ENCODE assay signal across 9 mouse cellular contexts in genomic region chr12:100290711-100291685, GRCm38 (mm10).
DNase-seq lines count a peak whose midpoint lies in the region; ATAC-seq lines count a peak whose summit lies in the region.
"Had no signal": no experiment of that assay in that cellular context is flagged by ENCODE, and none has a peak within 500 bp of the region (broad histone marks: within the 10 kb centered on the region; RNA-seq: fewer than 3 reads in every experiment).

No protein-coding gene starts in this region.

- ATAC-seq in hematopoietic stem cell, adult 5-6 weeks (replicated peaks in 1 of 2; ENCODE audit: insufficient read depth in 1 of 2, low FRiP score in 2 of 2, low TSS enrichment in 1 of 2, low read depth in 1 of 2, poor library complexity in 2 of 2, severe bottlenecking in 2 of 2), result 0 out of 4 replicates have a peak, but pooled peaks have one; percentile 37 to 40
- peak; percentile 69 for ATAC-seq in neural tube, embryonic 13.5 days (ENCODE audit: low read depth)
- no peak for ATAC-seq in monocyte, adult 5-6 weeks (replicated peaks; ENCODE audit: insufficient number of reproducible peaks, low FRiP score, low TSS enrichment, poor library complexity, severe bottlenecking)
- ATAC-seq: Patski had no signal

- no peaks in the 10 kb centered on the region for H3K9me3 ChIP-seq in embryonic facial prominence, embryonic 10.5 days
- no peaks in the 10 kb centered on the region for H3K9me3 ChIP-seq in neural tube, embryonic 13.5 days

- H3K36me3 ChIP-seq in embryonic facial prominence, embryonic 10.5 days (replicated peaks), result no peaks in the 10 kb centered on the region
- no peaks in the 10 kb centered on the region for H3K36me3 ChIP-seq in neural tube, embryonic 13.5 days

- no peak overlapping the region for H3K4me3 ChIP-seq in embryonic facial prominence, embryonic 10.5 days
- no peak overlapping the region for H3K4me3 ChIP-seq in neural tube, embryonic 13.5 days

- no peak overlapping the region for H3K9ac ChIP-seq in neural tube, embryonic 13.5 days

- H3K27ac ChIP-seq in embryonic facial prominence, embryonic 10.5 days (replicated peaks), result peak overlapping the region; percentile 81
- peak overlapping the region; percentile 89 for H3K27ac ChIP-seq in neural tube, embryonic 13.5 days (replicated peaks)

- H3K27me3 ChIP-seq in embryonic facial prominence, embryonic 10.5 days (replicated peaks; ENCODE audit: low read depth, poor library complexity, severe bottlenecking), result peaks cover 3% of the 10 kb centered on the region; the same call in 1 of the 2 replicates
- no peaks in the 10 kb centered on the region for H3K27me3 ChIP-seq in neural tube, embryonic 13.5 days
- H3K27me3 ChIP-seq: Patski had no signal

- no peak overlapping the region for H3K4me2 ChIP-seq in neural tube, embryonic 13.5 days

- peak; percentile 85 for DNase-seq in layer of hippocampus, adult 11-12 months (ENCODE audit: low spot score)
- no peak for DNase-seq in layer of hippocampus, adult 9-10 months (ENCODE audit: low spot score)
- DNase-seq in embryonic facial prominence, embryonic 10.5 days (ENCODE audit: low spot score), result peak; percentile 70
- peak; percentile 81 to 91 for DNase-seq in left cerebral cortex, adult 18-20 months (ENCODE audit: low spot score in 2 of 2)
- no peak for DNase-seq in urinary bladder, postnatal 4 days (ENCODE audit: low spot score in 2 of 2)

- H3K4me1 ChIP-seq in embryonic facial prominence, embryonic 10.5 days, result peaks cover 36% of the 10 kb centered on the region
- H3K4me1 ChIP-seq in neural tube, embryonic 13.5 days (replicated peaks), result peaks cover 31% of the 10 kb centered on the region

- WGBS in embryonic facial prominence, embryonic 10.5 days, result 51% methylated on average over 18 of the region's 18 CpGs
- 34% methylated on average over 17 of the region's 18 CpGs for WGBS in neural tube, embryonic 13.5 days

Comparison
In these comparisons a context has a peak if more than half of its experiments do, and no peak if none do; other contexts are left out.
1. DNase-seq: peak in layer of hippocampus, adult 11-12 months (single experiment), embryonic facial prominence, embryonic 10.5 days (single experiment) and left cerebral cortex, adult 18-20 months (2 of 2); none in layer of hippocampus, adult 9-10 months (single experiment) and urinary bladder, postnatal 4 days (0 of 2).